Mouse (Mus musculus) embryonic stem cell, embryonic (primary cell): Measurements from ENCODE around the gene Pwp1.
"Not testable (repeated sequence)": the region's sequence is repeated elsewhere in the genome, so short reads cannot be mapped to it uniquely, and the experiment has no call there.

Experiments
- CTCF ChIA-PET, 4 experiments: fragments of 300-600 bp in 2 of 4; fragments of 350-600 bp in 2 of 4; sonication (Branson Sonifier 250); formaldehyde crosslinking; loops; one replicate each; lab custom pipeline; 2022; ENCODE audit warnings: inconsistent platforms in 2 of 4; lab: Charles Lee
- POLR2A ChIA-PET, 4 experiments: fragments of 300-600 bp in 2 of 4; fragments of 350-600 bp in 2 of 4; sonication (Branson Sonifier 250); formaldehyde crosslinking; loops; one replicate each; lab custom pipeline; 2022; ENCODE audit warnings: antibody characterized with exemption in 4 of 4, inconsistent platforms in 1 of 4; lab: Charles Lee

Gene Pwp1

DNA sequence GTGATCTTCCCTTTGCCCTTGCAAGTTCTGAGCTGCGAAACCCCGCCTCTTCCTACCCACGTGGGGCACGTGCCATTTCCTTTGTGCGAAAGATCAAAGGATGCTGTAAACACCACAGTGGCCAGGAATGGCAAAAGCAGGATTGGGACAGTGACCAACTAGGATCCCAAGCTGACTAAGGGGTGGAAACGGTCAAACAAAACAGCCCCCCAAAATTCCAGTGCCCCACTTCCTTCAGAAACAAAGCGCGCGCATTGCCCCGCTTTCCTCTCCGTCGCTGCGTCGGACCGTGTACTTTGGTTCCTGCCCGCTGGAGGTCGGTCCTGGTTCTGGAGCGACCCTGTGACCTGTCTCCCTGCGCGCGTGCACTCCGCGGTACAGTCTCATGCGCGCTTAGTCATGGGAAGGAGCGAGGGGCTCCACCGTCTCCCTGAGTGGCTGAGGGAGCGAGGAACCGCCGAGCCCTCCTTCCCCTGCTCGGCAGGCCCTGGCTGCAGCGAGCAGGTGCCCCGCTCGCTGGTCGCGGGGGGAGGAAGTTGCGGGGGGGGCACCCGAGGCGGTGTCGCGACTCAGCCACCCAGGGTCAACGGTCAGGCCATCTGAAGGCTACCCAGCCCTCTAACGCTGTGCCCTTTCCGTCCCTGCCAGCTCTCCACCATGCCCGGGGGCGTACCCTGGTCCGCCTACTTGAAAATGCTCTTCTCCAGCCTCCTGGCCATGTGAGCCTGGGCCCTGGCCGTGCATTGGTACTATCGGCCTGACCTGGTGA lies at the start of gene Pwp1:
TSS of gene Pwp1 (plus strand) at position 410 of the 769 bp plus-strand sequence.
- ChIA-PET POLR2A (interaction anchor here in 1 of 4 experiments (0.6 to 0.7 kb wide), 2 partner anchors 102 to 322 kb away, joined by 3 to 9 read pairs; no protein-coding TSS in a partner anchor), CTCF (interaction anchor here in 1 of 4 experiments (0.6 kb wide), 1 partner anchor 84 kb away, joined by 7 read pairs; no protein-coding TSS in a partner anchor)

GRCm38 (mm10) chr10:85822143-85822696 lies 7.1 kb upstream of the Pwp1 start:
- POLR2A ChIA-PET, CTCF ChIA-PET: not testable (repeated sequence)

DNA sequence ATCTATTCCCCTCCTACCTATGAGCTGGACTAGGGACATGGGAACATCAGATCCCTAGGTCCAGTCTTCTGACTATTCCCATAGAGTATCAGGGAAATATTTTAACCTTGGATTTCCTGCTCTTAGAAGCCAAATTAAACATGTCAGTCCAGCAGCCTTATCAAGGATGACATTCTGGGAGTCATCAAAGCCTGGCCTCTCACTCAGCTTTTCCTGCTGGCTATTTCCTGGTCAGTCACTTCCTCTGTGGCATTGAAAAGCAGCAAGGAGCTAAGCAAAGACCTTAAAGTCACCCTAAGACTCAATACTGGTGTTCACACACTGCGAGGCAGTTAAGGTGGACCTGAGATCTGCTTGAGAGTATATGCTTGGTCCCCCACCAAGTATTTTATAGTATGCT lies 5.5 kb upstream of the Pwp1 start:
- POLR2A ChIA-PET, CTCF ChIA-PET: not testable (repeated sequence)

DNA sequence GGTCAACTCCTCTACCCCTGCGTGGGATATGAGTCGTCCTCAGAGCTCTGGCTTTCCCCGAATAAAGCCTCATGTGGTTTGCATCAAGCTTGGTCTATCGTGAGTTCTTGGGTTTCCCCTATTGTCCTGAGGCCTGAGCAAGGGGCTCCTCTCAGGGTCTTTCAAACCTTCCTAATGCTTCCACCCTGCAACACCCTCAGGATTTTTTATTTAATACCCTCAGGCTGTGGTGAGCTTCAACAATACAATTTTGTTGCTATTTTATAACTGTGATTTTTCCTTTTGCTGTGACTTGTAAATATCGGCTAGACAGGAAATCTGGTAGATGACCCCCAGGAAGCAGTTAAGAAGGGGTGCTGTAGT lies 591 bp upstream of the Pwp1 start:
- POLR2A ChIA-PET, result interaction anchor here in 1 of 4 experiments (0.6 to 0.7 kb wide), 2 partner anchors 102 to 321 kb away, joined by 3 to 9 read pairs; no protein-coding TSS in a partner anchor
- CTCF ChIA-PET, result not testable (repeated sequence)

- ChIA-PET CTCF (no interaction called here), POLR2A (no interaction called here)
Observed at GRCm38 (mm10) chr10:85846105-85846862, 17.0 kb downstream of the Pwp1 start.

DNA sequence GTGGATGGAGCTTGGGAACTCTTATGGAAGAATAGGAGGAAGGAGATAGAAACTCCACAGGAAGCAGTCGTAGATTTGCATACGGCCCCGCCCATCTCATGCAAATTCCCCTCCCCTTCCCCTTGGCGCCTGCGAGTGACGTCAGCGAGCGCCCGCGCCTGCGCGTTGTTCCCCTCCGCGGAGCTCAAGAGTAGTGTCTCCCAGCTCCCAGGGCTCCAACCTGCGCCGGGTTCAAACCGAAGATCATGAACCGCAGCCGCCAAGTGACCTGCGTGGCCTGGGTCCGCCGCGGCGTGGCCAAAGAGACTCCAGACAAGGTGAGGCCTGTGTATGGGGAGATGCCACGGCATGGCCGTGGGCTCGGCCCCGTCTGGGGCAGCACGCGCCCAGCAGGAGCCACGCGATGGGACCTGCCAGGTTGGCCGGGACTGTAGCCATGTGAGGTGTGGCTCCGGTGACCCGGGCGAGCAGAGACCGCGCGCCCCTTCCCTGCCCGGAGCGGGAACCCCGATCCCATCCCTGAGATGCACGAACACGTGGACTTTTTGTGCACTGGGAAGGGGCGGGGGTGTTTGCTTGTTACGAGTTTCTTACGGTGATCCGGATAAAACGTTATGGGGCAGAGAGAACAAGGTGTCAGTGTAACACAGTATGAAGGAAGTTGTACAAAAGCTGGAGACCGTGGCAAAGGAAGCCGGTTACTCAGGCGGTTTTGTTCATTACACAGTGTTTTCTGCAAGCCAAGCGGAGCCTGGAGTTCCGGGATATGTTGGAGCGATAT lies 42.6 kb downstream of the Pwp1 start:
- POLR2A ChIA-PET, result interaction anchor here in 3 of 4 experiments (0.6 to 3.0 kb wide), 16 partner anchors 8 to 1796 kb away, joined by 3 to 15 read pairs (median 4); partner anchors contain the start of genes Ascl4 (in 1 of the 3), Fbxo7 (in 1 of the 3), Nt5dc3 (in 1 of the 3) and Prdm4 (in 1 of the 3)
- CTCF ChIA-PET, result interaction anchor here in 1 of 4 experiments (0.6 kb wide), 1 partner anchor 688 kb away, joined by 3 read pairs; no protein-coding TSS in a partner anchor

- ChIA-PET CTCF (no interaction called here), POLR2A (interaction anchor here in 2 of 4 experiments (1.2 to 3.0 kb wide), 2 partner anchors 57 to 906 kb away, joined by 3 to 15 read pairs; partner anchors contain the start of gene Nt5dc3 (in 1 of the 2))
Observed at GRCm38 (mm10) chr10:85872479-85872773, 43.1 kb downstream of the Pwp1 start.

GRCm38 (mm10) chr10:85873861-85874544 lies 44.7 kb downstream of the Pwp1 start:
- CTCF ChIA-PET, result interaction anchor here in 1 of 4 experiments (0.6 kb wide), 1 partner anchor 698 kb away, joined by 3 read pairs; no protein-coding TSS in a partner anchor

DNA sequence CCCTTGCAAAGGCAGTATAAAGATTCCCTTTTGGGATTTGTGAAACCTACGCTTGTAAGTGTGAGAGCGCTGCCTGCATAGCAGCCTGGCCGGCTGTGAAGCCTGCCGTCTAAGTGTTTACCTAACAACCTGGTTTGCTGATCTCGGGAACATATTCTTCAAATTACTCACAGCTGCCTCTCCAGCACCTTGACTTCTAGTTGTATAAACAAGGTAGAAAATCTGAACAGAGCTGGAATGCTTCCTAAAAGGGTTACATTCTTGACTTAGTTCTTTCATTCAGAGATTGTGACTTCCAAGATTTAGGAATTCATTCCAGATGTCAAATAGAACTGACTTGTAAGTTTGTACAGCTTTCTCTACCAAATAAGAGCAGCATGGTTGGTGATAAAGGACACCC lies 46.5 kb downstream of the Pwp1 start:
- CTCF ChIA-PET, result no interaction called here
- POLR2A ChIA-PET, result no interaction called here

More at GRCm38 (mm10) chr10:85873861-85874544, 44.7 kb downstream of the Pwp1 start:
- POLR2A ChIA-PET, result interaction anchor here in 1 of 4 experiments (0.7 to 3.0 kb wide), 7 partner anchors 11 to 55 kb away, joined by 3 to 15 read pairs (median 3); no protein-coding TSS in a partner anchor

- POLR2A ChIA-PET, result interaction anchor here in 3 of 4 experiments (0.7 to 1.7 kb wide), 4 partner anchors 8 to 37 kb away, joined by 3 to 6 read pairs (median 4); no protein-coding TSS in a partner anchor
- CTCF ChIA-PET, result no interaction called here
Observed at GRCm38 (mm10) chr10:85879886-85880486, 50.7 kb downstream of the Pwp1 start.

DNA sequence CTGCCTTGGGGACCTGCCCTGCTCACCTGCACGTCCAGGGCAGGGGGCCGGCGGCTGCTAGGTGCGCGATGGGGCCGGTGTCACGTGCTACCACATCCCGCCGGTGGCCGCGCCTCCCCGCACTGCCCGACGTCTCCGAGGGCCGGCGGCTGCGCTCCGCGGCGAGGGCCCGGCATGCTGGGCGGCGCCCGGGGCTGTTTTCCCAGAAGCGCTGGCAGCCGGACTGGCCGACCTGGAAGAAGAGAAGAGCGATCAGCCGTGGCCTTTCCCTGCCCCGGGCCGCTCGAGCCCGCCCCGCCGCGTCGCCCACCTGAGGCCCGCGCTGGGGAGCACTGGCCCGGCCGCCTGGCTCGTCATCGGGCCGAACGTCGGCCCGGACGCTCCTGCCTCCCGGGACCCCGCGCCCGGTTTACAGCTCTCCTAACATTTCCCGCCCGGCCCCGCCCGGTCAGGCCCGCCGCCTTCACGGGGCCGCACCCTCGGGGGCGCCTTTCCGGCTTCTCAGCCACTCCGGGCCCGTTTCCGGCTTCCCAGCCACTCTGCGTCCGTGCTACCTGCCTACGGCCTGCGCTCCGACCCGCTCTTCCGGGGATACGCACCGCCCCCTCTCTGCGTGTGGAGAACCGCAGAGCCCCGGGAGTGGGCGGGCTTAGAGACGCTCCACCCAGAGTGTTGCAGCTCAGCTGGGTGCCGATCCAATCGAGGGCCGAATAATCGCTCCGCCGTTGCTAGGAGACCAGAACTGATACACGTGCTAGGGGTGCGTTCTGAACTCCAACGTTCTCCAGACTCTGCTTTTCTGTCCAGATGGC lies 87.4 kb downstream of the Pwp1 start, which contains the start of gene Prdm4:
TSS of gene Prdm4 (minus strand) at position 645 of the 812 bp plus-strand sequence.
- POLR2A ChIA-PET, result interaction anchor here (0.5 to 7.4 kb wide), 16 partner anchors 11 to 1160 kb away, joined by 3 to 110 read pairs (median 4); partner anchors contain the start of genes Ascl4 (in 1 of the 4), Nt5dc3 (in 1 of the 4) and Rtcb (in 1 of the 4)
- CTCF ChIA-PET, result interaction anchor here (0.6 to 1.2 kb wide), 5 partner anchors 11 to 731 kb away, joined by 3 to 7 read pairs (median 3); partner anchors contain the start of genes Ascl4 (in 1 of the 4) and Btbd11 (in 1 of the 4)

DNA sequence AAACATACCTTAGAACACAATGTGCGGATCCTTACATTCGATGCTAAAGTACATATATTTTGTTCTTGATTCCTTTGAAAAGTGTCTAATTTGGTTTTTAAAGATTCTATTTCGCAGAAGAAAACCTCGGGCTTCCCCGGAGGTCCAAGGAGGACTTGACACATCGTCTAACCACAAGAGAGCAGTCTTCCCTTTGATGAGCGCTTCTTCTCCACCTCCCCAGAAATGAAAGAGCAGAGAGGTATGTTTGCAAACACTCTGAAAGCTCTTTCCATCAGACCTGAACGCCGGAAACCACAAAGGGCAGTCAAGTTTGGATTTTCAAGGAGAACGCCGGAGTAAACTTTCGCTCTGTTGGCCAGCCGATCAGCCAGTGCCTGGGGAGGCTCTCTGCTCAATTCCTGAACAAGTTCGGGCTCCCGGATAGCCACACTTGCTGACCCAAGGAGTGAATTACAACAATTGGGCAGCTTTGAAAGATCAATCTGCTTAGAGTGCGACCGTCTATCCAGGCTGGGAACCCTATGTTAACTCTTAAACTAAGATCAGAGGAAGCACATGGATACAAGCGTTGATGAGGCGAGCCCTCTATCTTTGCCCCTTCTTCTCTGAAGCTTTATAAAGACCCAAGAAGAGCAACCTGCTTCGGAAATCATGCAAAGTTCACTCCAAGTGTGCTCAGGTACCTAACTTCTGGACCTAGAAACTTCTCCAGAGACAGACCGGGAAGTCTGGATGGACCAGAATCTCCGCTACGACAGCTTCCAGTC lies 98.6 kb downstream of the Pwp1 start, which contains the start of gene Ascl4:
TSS of gene Ascl4 (plus strand) at position 6 of the 770 bp plus-strand sequence.
- ChIA-PET CTCF (interaction anchor here in 2 of 4 experiments (0.9 to 1.6 kb wide), 5 partner anchors 9 to 151 kb away, joined by 3 to 5 read pairs (median 3); partner anchors contain the start of gene Prdm4 (in 1 of the 2)), POLR2A (interaction anchor here in 3 of 4 experiments (0.9 to 3.9 kb wide), 13 partner anchors 9 to 123 kb away, joined by 3 to 30 read pairs (median 4); partner anchors contain the start of genes Fbxo7 (in 1 of the 3), Prdm4 (in 1 of the 3) and Rtcb (in 1 of the 3))

- ChIA-PET CTCF (interaction anchor here (0.6 to 1.9 kb wide), 15 partner anchors 8 to 1084 kb away, joined by 3 to 11 read pairs (median 3); partner anchors contain the start of genes Prdm4 (in 2 of the 4) and Syn3 (in 1 of the 4)), POLR2A (interaction anchor here in 3 of 4 experiments (0.5 to 3.9 kb wide), 22 partner anchors 8 to 915 kb away, joined by 3 to 30 read pairs (median 4); partner anchors contain the start of genes Rtcb (in 2 of the 3), Fbxo7 (in 1 of the 3) and Prdm4 (in 1 of the 3))
Observed at GRCm38 (mm10) chr10:85928499-85929207, 99.4 kb downstream of the Pwp1 start.

GRCm38 (mm10) chr10:85929208-85929591 lies 99.9 kb downstream of the Pwp1 start:
- ChIA-PET CTCF (interaction anchor here (0.6 to 1.9 kb wide), 16 partner anchors 8 to 1171 kb away, joined by 3 to 11 read pairs (median 4); partner anchors contain the start of genes Prdm4 (in 1 of the 4) and Syn3 (in 1 of the 4)), POLR2A (interaction anchor here in 3 of 4 experiments (0.5 to 3.9 kb wide), 21 partner anchors 9 to 316 kb away, joined by 3 to 30 read pairs (median 4); partner anchors contain the start of genes Rtcb (in 2 of the 3), Fbxo7 (in 1 of the 3) and Prdm4 (in 1 of the 3))
